Mouse (Mus musculus): ENCODE data around the gene Slc12a3. TPM values are rescaled to one million over a fixed set of nuclear protein-coding genes. Genes with fewer than 3 reads are reported as not detected.

Slc12a3 gene
- polyA plus RNA-seq (2015; fragmentation: Nextera tagmentation; extraction: Ambion mirVana): 0.14 TPM in 1 of 2 replicates, not detected in the other

DNA sequence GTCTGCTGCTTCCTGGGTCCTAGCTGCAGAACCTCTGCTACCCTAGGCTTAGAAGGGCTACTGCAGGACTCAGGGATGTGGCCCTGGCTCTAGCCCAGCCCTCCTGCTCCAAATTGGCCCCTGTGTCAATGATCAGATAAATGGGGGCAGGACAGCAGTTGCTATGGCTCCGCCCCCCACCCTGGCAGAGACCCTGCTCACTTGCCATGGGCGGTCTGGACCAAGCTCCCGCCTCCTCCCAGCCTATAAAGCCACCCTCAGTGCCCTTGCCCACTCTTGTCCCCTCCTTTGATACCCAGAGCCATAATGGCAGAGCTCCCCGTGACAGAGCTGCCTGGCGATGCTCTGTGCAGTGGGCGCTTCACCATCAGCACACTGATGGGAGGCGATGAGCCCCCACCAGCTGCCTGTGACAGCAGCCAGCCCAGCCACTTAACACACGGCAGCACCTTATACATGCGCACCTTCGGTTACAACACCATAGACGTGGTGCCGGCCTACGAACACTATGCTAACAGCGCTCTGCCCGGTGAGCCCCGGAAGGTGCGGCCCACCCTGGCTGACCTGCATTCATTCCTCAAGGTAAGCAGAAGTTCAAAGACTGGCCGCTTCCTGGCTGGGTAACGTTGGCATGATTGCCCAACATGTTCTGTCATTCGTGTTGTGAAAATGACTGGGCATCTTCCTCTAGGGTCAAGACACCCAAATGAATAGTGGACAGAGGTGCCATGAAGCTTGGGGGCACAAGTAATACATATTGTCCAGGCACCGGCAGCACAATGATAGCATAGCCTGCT lies at the start of gene Slc12a3:
Gene Slc12a3 (plus strand): TSS at position 270 of the 797 bp plus-strand sequence.
- ATAC-seq (ENCODE audit: insufficient number of reproducible peaks, insufficient read depth, low FRiP score, low TSS enrichment, low read depth): no peak
- Histone ChIP-seq H3K9ac (no peak within 1 kb of the TSS), H3K27ac (no peak within 1 kb of the TSS), H3K36me3 (no peaks in the 10 kb centered on the region), H3K4me2 (no peak within 1 kb of the TSS), H3K9me3 (no peaks in the 10 kb centered on the region), H3K4me1 (peaks cover 3% of the 10 kb centered on the region; the same call in 1 of the 2 replicates), H3K4me3 (no peak within 1 kb of the TSS), H3K27me3 (no peaks in the 10 kb centered on the region; the same call in 1 of the 2 replicates)
- 84% methylated on average over 21 of the region's 21 CpGs for WGBS

DNA sequence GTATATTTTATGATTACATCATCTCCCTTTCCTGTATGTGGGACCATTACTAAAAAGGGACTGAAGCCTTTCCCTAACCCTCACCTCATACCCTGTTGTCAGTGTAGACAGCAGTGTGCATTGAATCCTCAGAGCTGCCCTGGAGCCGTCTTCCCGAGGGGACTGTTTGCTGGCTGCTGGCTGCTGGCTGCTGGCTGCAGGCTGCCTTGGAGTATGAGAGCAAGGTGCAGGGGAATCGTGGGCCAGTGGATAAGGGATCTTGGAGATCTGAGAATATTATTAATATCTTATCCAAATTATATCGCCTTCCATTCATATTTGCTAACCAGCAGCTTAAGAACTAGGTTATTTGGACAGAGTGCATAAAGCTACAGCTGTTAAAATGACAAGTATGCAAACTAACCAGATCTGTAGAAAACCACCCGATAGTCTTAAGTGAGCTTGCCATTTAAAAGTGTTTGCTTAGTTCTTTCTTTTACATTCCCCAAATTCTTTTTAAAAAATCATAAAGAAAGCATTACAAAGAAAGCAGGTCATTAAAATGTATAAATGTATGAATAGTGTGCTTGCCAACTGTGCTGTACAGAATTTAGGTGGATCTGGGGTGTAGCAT lies 48.9 kb upstream of the Slc12a3 start:
- no peak overlapping the region for H3K9ac ChIP-seq
- 72% methylated on average over 5 of the region's 5 CpGs for WGBS

DNA sequence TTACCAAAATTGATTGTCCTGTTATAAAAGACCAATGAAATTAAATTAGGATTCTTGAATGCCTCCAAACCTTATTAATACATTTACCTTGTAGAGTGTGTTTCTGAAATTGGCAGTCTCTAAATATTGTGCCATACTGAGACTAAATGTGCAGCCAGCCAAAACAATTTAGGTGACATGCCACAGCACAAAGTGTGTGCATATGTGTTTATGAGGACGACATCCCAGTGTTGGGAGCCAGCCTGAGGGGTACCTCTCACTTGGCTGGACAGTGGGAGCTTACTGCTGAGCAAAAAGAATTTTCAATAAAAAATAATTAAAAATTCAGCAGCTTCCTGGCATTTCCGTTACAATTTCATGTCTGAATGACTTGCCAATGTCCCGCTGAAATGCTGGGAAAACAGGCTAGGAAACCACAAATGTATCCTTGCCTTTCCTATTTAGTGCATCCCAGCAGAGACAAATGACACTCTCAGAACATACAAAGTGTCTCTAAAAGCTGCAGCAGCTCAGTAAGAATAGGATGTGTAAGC lies 46.5 kb upstream of the Slc12a3 start:
- Histone ChIP-seq H3K9me3 (no peaks in the 10 kb centered on the region), H3K36me3 (no peaks in the 10 kb centered on the region), H3K27me3 (no peaks in the 10 kb centered on the region), H3K27ac (no peak overlapping the region), H3K4me1 (peaks cover 3% of the 10 kb centered on the region; the same call in 1 of the 2 replicates), H3K4me2 (no peak overlapping the region), H3K9ac (no peak overlapping the region), H3K4me3 (no peak overlapping the region)
- no peak for ATAC-seq (ENCODE audit: insufficient number of reproducible peaks, insufficient read depth, low FRiP score, low TSS enrichment, low read depth)
- WGBS: 86% methylated on average over 3 of the region's 3 CpGs

More for the DNA sequence above, 48.9 kb upstream of the Slc12a3 start:
- H3K27ac ChIP-seq: no peak overlapping the region
- no peak overlapping the region for H3K4me3 ChIP-seq
- no peaks in the 10 kb centered on the region for H3K9me3 ChIP-seq
- no peak overlapping the region for H3K4me2 ChIP-seq
- peaks cover 3% of the 10 kb centered on the region; the same call in 1 of the 2 replicates for H3K4me1 ChIP-seq
- ATAC-seq (ENCODE audit: insufficient number of reproducible peaks, insufficient read depth, low FRiP score, low TSS enrichment, low read depth): no peak
- no peaks in the 10 kb centered on the region for H3K36me3 ChIP-seq
- H3K27me3 ChIP-seq: no peaks in the 10 kb centered on the region

DNA sequence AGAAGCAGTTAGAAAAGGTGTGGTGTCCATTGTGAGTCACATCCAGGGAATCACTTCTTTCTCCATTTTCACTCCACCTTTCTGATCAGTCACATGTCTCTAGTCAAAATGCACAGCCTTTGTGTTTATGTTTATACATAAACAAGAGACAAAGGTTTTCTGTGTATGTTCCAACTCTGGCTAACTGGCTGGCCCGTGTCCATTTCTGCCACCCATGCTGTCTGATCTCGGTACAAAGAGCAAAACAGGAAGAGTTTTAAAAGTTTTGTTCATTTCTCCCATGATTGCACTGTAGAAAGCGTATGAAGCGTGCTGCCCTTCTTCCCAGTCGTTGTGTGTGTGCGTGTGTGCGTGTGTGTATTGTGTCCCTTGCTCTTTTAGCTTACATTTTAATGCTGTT lies 44.8 kb upstream of the Slc12a3 start:
- H3K27ac ChIP-seq: no peak overlapping the region
- no peak for ATAC-seq (ENCODE audit: insufficient number of reproducible peaks, insufficient read depth, low FRiP score, low TSS enrichment, low read depth)
- H3K4me1 ChIP-seq: peaks cover 3% of the 10 kb centered on the region; the same call in 1 of the 2 replicates
- 86% methylated on average over 7 of the region's 7 CpGs for WGBS
- H3K27me3 ChIP-seq: no peaks in the 10 kb centered on the region
- H3K4me3 ChIP-seq: no peak overlapping the region
- no peak overlapping the region for H3K4me2 ChIP-seq
- no peak overlapping the region for H3K9ac ChIP-seq
- H3K36me3 ChIP-seq: no peaks in the 10 kb centered on the region
- H3K9me3 ChIP-seq: no peaks in the 10 kb centered on the region

DNA sequence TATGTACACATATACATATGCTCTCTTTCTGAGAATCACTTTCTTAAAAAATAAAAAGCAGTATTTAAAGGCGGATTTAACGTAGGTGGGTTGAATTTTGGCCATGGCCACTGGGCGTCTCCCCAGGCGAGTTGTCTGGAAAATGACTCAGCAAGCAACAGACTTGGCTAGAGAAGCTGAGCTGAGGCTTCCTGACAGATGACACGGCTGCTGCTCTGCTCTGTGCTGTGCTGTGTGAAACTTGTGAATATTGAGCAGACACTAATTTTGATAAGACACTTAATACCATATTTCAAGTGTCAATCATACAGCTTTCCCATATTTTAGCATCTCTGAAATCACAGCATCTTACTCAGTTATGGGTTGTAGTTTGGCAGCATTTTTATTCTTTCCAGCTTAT lies 38.4 kb upstream of the Slc12a3 start:
- Histone ChIP-seq H3K4me1 (peaks cover 10% of the 10 kb centered on the region; the same call in 1 of the 2 replicates), H3K4me3 (no peak overlapping the region), H3K36me3 (peaks cover 5% of the 10 kb centered on the region; the same call in 1 of the 2 replicates), H3K9ac (no peak overlapping the region), H3K4me2 (no peak overlapping the region), H3K9me3 (no peaks in the 10 kb centered on the region), H3K27ac (no peak overlapping the region), H3K27me3 (no peaks in the 10 kb centered on the region)
- WGBS: 89% methylated on average over 5 of the region's 5 CpGs
- no peak for ATAC-seq (ENCODE audit: insufficient number of reproducible peaks, insufficient read depth, low FRiP score, low TSS enrichment, low read depth)

DNA sequence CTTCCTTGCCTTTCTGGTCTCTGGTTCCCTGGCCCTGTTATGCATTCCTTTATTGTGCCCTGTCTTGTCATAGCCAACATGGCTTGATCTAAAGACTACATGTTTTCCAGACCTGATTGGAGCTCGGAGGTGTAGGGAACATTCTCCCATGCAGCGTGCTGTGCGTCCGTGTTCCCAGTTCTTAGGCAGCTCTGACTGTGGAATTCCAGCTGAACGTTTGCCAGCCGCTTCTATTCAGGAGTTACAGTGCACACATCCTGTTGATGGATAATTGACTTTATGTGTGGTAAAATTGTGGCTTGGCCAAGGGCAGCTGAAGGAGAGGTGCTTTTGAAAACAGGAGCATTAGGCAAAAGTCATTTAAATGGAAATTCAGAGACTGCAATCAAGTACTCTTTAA lies 36.9 kb upstream of the Slc12a3 start:
- Histone ChIP-seq H3K27ac (0 out of 2 replicates have a peak overlapping the region, but pooled peaks have one; percentile 44), H3K36me3 (peaks cover 5% of the 10 kb centered on the region; the same call in 1 of the 2 replicates), H3K9me3 (no peaks in the 10 kb centered on the region), H3K27me3 (no peaks in the 10 kb centered on the region), H3K4me3 (no peak overlapping the region), H3K9ac (0 out of 2 replicates have a peak overlapping the region, but pooled peaks have one; percentile 11), H3K4me1 (peaks cover 15% of the 10 kb centered on the region; the same call in 1 of the 2 replicates), H3K4me2 (no peak overlapping the region)
- 57% methylated on average over 6 of the region's 6 CpGs for WGBS
- ATAC-seq (ENCODE audit: insufficient number of reproducible peaks, insufficient read depth, low FRiP score, low TSS enrichment, low read depth): no peak

DNA sequence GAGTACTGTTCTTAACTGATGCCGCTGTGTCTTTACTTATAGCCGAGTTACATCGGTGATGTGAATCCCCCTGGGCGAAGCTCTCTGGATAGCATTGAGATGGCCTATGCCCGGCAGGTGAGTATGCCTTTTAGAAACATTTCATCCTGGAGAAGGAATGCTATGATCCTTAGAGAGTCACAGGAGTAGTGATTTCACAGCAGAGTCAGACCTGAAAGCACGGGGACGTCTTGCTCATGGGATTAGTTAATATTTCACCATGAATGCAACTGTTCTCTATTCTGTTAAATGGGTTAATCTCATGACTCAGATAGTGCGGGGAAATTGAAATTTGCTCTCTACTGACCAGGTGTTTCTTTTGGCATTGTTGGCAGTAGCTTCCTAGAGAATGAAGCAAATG lies 36.4 kb upstream of the Slc12a3 start:
- Histone ChIP-seq H3K36me3 (peaks cover 5% of the 10 kb centered on the region; the same call in 1 of the 2 replicates), H3K27me3 (no peaks in the 10 kb centered on the region)
- 87% methylated on average over 8 of the region's 8 CpGs for WGBS

DNA sequence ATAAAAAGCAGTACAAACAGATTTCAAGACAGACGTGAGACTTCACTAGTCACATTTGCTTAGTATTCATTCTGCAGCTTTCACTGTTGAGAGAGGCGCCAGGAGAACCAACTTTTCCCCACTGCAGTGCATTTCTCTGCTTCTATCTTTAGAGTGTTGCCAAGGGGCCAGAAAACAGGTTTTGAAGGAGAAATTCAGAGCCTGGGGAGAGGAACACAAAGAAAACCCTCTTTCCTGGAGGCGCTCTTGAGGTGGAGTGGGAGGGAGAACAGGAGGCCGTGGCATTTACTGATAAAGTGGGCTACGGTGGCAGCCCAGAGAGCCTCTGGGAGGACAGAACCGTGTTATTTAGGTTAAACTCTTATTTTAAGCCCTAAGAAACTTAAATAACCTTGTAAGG lies 33.3 kb upstream of the Slc12a3 start:
- ATAC-seq (ENCODE audit: insufficient number of reproducible peaks, insufficient read depth, low FRiP score, low TSS enrichment, low read depth): no peak
- Histone ChIP-seq H3K36me3 (peaks cover 5% of the 10 kb centered on the region; the same call in 1 of the 2 replicates), H3K9me3 (no peaks in the 10 kb centered on the region), H3K4me3 (no peak overlapping the region), H3K27ac (no peak overlapping the region), H3K9ac (no peak overlapping the region), H3K4me1 (peaks cover 17% of the 10 kb centered on the region; the same call in 1 of the 2 replicates), H3K4me2 (no peak overlapping the region), H3K27me3 (no peaks in the 10 kb centered on the region)
- 75% methylated on average over 6 of the region's 6 CpGs for WGBS

More for the DNA sequence above, 36.4 kb upstream of the Slc12a3 start:
- Histone ChIP-seq H3K27ac (no peak overlapping the region), H3K4me3 (no peak overlapping the region), H3K9ac (no peak overlapping the region), H3K4me1 (peaks cover 17% of the 10 kb centered on the region; the same call in 1 of the 2 replicates), H3K9me3 (no peaks in the 10 kb centered on the region), H3K4me2 (no peak overlapping the region)
- no peak for ATAC-seq (ENCODE audit: insufficient number of reproducible peaks, insufficient read depth, low FRiP score, low TSS enrichment, low read depth)

DNA sequence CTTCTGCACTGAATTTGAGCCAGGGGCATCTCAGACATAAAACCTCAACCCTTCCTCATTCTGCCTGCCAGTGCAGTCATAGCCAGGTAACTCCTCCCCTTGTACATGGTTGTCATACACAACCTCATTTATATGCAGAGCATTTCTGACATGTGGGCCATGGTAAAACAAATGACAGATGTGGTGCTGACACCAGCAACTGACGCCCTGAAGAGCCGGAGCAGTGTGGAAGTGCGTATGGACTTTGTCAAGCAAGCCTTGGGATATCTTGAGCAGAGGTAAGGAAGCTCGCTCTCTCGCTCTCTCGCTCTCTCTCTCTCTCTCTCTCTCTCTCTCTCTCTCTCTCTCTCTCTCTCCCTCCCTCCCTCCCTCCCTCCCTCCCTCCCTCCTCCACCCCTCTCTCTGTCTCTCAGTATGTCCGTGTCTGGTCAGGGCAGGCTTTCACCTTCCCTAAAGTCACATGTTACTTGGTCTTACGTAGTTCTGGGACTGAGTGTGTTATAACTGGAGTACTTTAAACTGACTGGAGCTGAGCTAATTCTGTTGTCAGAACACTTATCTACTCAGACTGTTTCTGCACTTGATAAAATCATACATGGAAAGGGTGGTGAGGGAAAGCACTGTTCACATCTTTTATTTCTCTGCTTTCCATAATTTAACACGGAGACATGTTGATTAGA lies 32.5 kb upstream of the Slc12a3 start:
- Histone ChIP-seq H3K4me1 (peaks cover 17% of the 10 kb centered on the region; the same call in 1 of the 2 replicates), H3K4me3 (no peak overlapping the region), H3K27me3 (no peaks in the 10 kb centered on the region), H3K36me3 (peaks cover 10% of the 10 kb centered on the region), H3K9me3 (no peaks in the 10 kb centered on the region), H3K27ac (peak overlapping the region; percentile 0; the same call in 1 of the 2 replicates), H3K9ac (no peak overlapping the region), H3K4me2 (no peak overlapping the region)
- ATAC-seq (ENCODE audit: insufficient number of reproducible peaks, insufficient read depth, low FRiP score, low TSS enrichment, low read depth): no peak
- 54% methylated on average over 9 of the region's 9 CpGs for WGBS

DNA sequence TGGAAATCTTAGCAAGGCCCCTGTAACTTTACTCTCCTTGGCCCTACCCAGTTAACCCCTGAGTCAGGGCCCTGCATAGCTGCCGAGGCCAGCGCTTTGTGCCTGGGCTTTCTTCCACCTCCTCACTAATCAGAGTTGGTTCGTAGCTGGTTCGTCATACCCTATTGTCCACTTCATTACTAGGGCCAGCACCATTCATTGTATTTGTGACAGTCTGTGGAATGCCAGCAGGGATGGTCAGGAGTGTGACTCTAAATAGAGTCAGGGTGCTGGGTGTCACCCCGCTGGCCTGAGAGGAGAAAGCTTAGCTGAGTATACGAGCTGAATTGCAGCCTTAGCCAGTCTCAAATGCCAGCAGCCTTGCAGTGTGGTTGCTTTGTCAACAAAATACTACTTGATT lies 31.9 kb upstream of the Slc12a3 start:
- Histone ChIP-seq H3K4me3 (no peak overlapping the region), H3K9ac (no peak overlapping the region), H3K4me1 (peaks cover 11% of the 10 kb centered on the region; the same call in 1 of the 2 replicates), H3K36me3 (peaks cover 17% of the 10 kb centered on the region), H3K9me3 (no peaks in the 10 kb centered on the region), H3K4me2 (no peak overlapping the region), H3K27ac (no peak overlapping the region; the same call in 1 of the 2 replicates), H3K27me3 (no peaks in the 10 kb centered on the region)
- ATAC-seq (ENCODE audit: insufficient number of reproducible peaks, insufficient read depth, low FRiP score, low TSS enrichment, low read depth): no peak
- WGBS: 72% methylated on average over 6 of the region's 6 CpGs

DNA sequence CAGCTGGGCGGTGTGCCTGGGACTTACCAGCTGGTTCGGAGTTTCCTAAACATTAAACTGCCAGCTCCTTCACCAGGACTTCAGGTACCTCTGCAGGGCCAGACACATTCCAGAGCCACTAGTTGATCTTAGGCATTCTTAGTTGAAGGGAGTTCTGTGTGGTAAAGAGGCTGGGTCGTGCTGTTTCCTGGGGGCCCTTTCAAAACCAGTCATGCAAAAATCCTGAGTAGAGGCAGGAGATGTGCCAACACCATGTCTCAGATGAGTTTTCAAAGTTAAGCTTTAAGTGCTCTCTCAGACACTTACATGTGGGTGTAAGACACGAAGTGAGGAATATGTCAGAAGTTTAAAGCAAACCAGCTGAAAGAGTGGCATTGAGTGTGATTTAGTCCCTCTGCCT lies 28.2 kb upstream of the Slc12a3 start:
- 58% methylated on average over 4 of the region's 4 CpGs for WGBS
- no peak for ATAC-seq (ENCODE audit: insufficient number of reproducible peaks, insufficient read depth, low FRiP score, low TSS enrichment, low read depth)

More for the DNA sequence above, 28.2 kb upstream of the Slc12a3 start:
- Histone ChIP-seq H3K9me3 (no peaks in the 10 kb centered on the region), H3K36me3 (peaks cover 45% of the 10 kb centered on the region), H3K27ac (0 out of 2 replicates have a peak overlapping the region, but pooled peaks have one; percentile 33), H3K4me1 (peaks cover 6% of the 10 kb centered on the region; the same call in 1 of the 2 replicates), H3K4me2 (no peak overlapping the region), H3K27me3 (no peaks in the 10 kb centered on the region), H3K4me3 (no peak overlapping the region), H3K9ac (no peak overlapping the region)
